Mouse (Mus musculus): ENCODE results near the gene Shcbp1l. TPM values are rescaled to one million over a fixed set of nuclear protein-coding genes. Genes with fewer than 3 reads are reported as not detected.
"Not testable (repeated sequence)": the region's sequence is repeated elsewhere in the genome, so short reads cannot be mapped to it uniquely, and the experiment has no call there.

Shcbp1l gene
- polyA plus RNA-seq, 1 experiment: 1.1 TPM

GRCm38 (mm10) chr1:153386271-153387069 is 38.5 kb upstream of the Shcbp1l start:
- Histone ChIP-seq H3K27ac (ENCODE audit: control insufficient read depth, insufficient read depth, low read length) (no peak overlapping the region), H3K27me3 (ENCODE audit: control insufficient read depth, insufficient read depth, low read length) (no peaks in the 10 kb centered on the region), H3K36me3 (ENCODE audit: control insufficient read depth, insufficient read depth, low read length) (no peaks in the 10 kb centered on the region), H3K4me3 (ENCODE audit: control insufficient read depth, insufficient read depth, low read length) (no peak overlapping the region), H3K4me1 (replicated peaks; ENCODE audit: control insufficient read depth, insufficient read depth, low read length) (no peaks in the 10 kb centered on the region)
- 60% methylated on average over 25 of the region's 25 CpGs for WGBS
- TF ChIP-seq POLR2A (IDR thresholded peaks at IDR 0.05; ENCODE audit: control insufficient read depth, extremely low read depth, insufficient read depth, low read length, poor library complexity): no peak
- TF ChIP-seq CTCF (IDR thresholded peaks at IDR 0.05; ENCODE audit: borderline replicate concordance, control insufficient read depth, extremely low read depth, insufficient read depth, low read length, poor library complexity): peak; percentile 87
- DNase-seq: peak; percentile 71

DNA sequence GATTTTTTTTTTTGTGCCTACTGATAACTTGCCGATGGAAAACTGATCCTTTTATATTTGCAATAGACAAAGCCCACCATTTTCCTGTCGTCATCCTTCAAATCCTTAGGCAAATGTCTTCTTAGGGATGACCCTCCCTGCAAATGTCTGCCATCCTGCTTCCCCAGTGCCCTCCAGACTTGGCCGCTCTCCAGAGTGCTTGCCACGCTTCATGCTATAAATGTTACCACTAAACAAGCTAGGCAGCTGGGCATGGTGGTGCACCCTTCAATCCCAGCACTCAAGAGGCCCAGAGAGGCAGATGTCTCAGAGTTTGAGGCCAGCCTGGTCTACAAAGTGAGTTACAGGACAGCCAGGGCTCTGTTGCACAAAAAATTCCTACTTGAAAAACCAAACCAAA is 29.3 kb upstream of the Shcbp1l start:
- not testable (repeated sequence) for H3K36me3 ChIP-seq (ENCODE audit: control insufficient read depth, insufficient read depth, low read length); H3K4me1 ChIP-seq (replicated peaks; ENCODE audit: control insufficient read depth, insufficient read depth, low read length); H3K27ac ChIP-seq (ENCODE audit: control insufficient read depth, insufficient read depth, low read length); DNase-seq; H3K27me3 ChIP-seq (ENCODE audit: control insufficient read depth, insufficient read depth, low read length); H3K4me3 ChIP-seq (ENCODE audit: control insufficient read depth, insufficient read depth, low read length)
- WGBS: 93% methylated on average over 4 of the region's 4 CpGs

- Histone ChIP-seq H3K4me1 (replicated peaks; ENCODE audit: control insufficient read depth, insufficient read depth, low read length) (no peaks in the 10 kb centered on the region), H3K27me3 (ENCODE audit: control insufficient read depth, insufficient read depth, low read length) (no peaks in the 10 kb centered on the region), H3K4me3 (ENCODE audit: control insufficient read depth, insufficient read depth, low read length) (no peak overlapping the region), H3K36me3 (ENCODE audit: control insufficient read depth, insufficient read depth, low read length) (no peaks in the 10 kb centered on the region), H3K27ac (ENCODE audit: control insufficient read depth, insufficient read depth, low read length) (no peak overlapping the region)
- 4% methylated on average over 7 of the region's 7 CpGs for WGBS
- DNase-seq: peak; percentile 53
- TF ChIP-seq POLR2A (IDR thresholded peaks at IDR 0.05; ENCODE audit: control insufficient read depth, extremely low read depth, insufficient read depth, low read length, poor library complexity) (no peak), CTCF (IDR thresholded peaks at IDR 0.05; ENCODE audit: borderline replicate concordance, control insufficient read depth, extremely low read depth, insufficient read depth, low read length, poor library complexity) (peak; percentile 77; the same call in 1 of the 2 replicates)
These were observed 23.2 kb upstream of the Shcbp1l start for GRCm38 (mm10) chr1:153401765-153402164.

- not testable (repeated sequence) for H3K4me3 ChIP-seq (ENCODE audit: control insufficient read depth, insufficient read depth, low read length); H3K27me3 ChIP-seq (ENCODE audit: control insufficient read depth, insufficient read depth, low read length); H3K36me3 ChIP-seq (ENCODE audit: control insufficient read depth, insufficient read depth, low read length); H3K4me1 ChIP-seq (replicated peaks; ENCODE audit: control insufficient read depth, insufficient read depth, low read length); DNase-seq; H3K27ac ChIP-seq (ENCODE audit: control insufficient read depth, insufficient read depth, low read length)
- 96% methylated on average over 11 of the region's 11 CpGs for WGBS
These were observed 17.3 kb upstream of the Shcbp1l start for GRCm38 (mm10) chr1:153407641-153408040.

- H3K4me1 ChIP-seq (replicated peaks; ENCODE audit: control insufficient read depth, insufficient read depth, low read length); H3K36me3 ChIP-seq (ENCODE audit: control insufficient read depth, insufficient read depth, low read length); DNase-seq; H3K27me3 ChIP-seq (ENCODE audit: control insufficient read depth, insufficient read depth, low read length); H3K27ac ChIP-seq (ENCODE audit: control insufficient read depth, insufficient read depth, low read length); H3K4me3 ChIP-seq (ENCODE audit: control insufficient read depth, insufficient read depth, low read length): not testable (repeated sequence)
- 84% methylated on average over 5 of the region's 5 CpGs for WGBS
These were observed 16.7 kb upstream of the Shcbp1l start for GRCm38 (mm10) chr1:153408296-153408695.

DNA sequence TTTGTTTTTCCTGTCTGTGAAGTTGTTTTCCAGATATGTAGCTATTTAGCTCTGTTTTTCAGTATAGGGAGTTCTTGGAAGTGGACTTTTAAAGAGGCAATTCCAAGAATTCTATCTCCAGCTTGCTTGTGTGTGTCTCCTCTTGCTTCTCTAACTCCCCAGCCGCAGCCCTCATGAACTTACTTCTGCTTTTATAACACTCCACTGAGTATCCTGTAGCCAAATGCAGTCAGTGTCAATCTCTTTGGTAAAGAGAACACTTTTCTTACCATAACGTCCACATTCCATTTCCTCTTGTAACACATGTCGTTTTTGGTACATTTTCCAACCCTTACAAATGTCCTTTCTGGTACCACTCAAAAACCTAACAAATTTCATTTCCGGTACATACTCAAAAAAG is 14.0 kb upstream of the Shcbp1l start:
- not testable (repeated sequence) for DNase-seq; H3K36me3 ChIP-seq (ENCODE audit: control insufficient read depth, insufficient read depth, low read length); H3K27ac ChIP-seq (ENCODE audit: control insufficient read depth, insufficient read depth, low read length); H3K4me3 ChIP-seq (ENCODE audit: control insufficient read depth, insufficient read depth, low read length); H3K27me3 ChIP-seq (ENCODE audit: control insufficient read depth, insufficient read depth, low read length); H3K4me1 ChIP-seq (replicated peaks; ENCODE audit: control insufficient read depth, insufficient read depth, low read length)
- 33% methylated on average over 2 of the region's 4 CpGs for WGBS

- no peak overlapping the region for H3K27ac ChIP-seq (ENCODE audit: control insufficient read depth, insufficient read depth, low read length)
- TF ChIP-seq POLR2A (IDR thresholded peaks at IDR 0.05; ENCODE audit: control insufficient read depth, extremely low read depth, insufficient read depth, low read length, poor library complexity): no peak
- no peaks in the 10 kb centered on the region for H3K27me3 ChIP-seq (ENCODE audit: control insufficient read depth, insufficient read depth, low read length)
- no peaks in the 10 kb centered on the region; the same call in 1 of the 2 replicates for H3K4me1 ChIP-seq (replicated peaks; ENCODE audit: control insufficient read depth, insufficient read depth, low read length)
- H3K36me3 ChIP-seq (ENCODE audit: control insufficient read depth, insufficient read depth, low read length): no peaks in the 10 kb centered on the region
- no peak overlapping the region for H3K4me3 ChIP-seq (ENCODE audit: control insufficient read depth, insufficient read depth, low read length)
- DNase-seq: no peak
- WGBS: 86% methylated on average over 6 of the region's 6 CpGs
These were observed 13.2 kb upstream of the Shcbp1l start for GRCm38 (mm10) chr1:153411723-153412122.

DNA sequence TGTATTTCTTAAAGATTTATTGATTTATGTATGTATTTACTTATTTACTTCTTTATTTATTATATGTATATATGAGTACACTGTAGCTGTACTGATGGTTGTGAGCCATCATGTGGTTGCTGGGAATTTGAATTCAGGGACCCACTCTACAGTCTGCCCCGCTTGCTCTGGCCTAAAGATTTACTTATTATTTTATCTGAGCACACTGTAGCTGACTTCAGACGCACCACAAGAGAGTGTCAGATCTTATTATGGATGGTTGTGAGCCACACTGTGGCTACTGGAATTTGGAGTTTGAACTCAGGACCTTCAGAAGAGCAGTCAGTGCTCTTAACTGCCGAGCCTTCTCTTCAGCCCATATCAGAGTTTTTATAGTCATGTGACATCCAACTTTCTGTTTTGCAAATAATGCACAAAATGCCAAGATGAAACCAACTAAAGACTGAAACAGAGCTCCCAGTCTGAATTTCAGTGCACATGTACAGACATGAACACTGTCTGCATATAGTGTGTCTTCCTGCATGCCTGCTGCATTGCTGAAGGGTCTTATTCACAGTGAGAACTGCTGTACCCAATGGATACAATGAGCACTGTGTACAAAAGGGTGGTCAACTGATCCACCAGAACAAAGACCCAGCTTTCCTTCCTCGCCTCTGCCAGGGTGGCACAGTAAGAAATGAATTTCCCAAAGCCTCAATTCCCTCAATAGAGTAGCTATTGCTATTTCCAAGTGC is 12.1 kb upstream of the Shcbp1l start:
- Histone ChIP-seq H3K4me3 (ENCODE audit: control insufficient read depth, insufficient read depth, low read length) (peak overlapping the region; percentile 38), H3K27ac (ENCODE audit: control insufficient read depth, insufficient read depth, low read length) (peak overlapping the region; percentile 34; the same call in 1 of the 2 replicates)
- not testable (repeated sequence) for H3K4me1 ChIP-seq (replicated peaks; ENCODE audit: control insufficient read depth, insufficient read depth, low read length); H3K27me3 ChIP-seq (ENCODE audit: control insufficient read depth, insufficient read depth, low read length); H3K36me3 ChIP-seq (ENCODE audit: control insufficient read depth, insufficient read depth, low read length); DNase-seq
- 38% methylated on average over 3 of the region's 4 CpGs for WGBS

DNA sequence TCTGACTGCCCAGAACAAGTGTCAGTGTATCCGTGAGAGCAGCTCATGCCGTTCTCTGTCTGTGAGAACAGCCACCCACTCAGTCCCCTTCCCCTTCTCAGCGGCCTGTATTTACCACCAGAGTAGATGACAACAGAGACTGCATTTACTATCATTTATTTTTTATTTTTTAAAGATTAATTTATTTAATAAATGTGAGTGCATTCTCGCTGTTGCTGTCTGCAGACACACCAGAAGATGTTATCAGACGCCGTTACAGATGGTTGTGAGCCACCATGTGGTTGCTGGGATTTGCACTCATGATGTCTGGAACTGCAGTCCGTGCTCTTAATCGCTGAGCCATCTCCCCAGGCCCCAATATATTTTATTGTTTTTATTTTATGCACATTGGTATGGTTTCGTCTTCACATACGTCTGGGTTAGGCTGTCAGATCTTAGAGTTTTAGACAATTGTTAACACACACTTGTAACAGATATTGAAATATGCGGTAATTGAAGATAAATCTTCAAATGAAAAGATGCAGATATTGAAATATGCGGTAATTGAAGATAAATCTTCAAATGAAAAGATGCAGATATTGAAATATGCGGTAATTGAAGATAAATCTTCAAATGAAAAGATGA is 11.5 kb upstream of the Shcbp1l start:
- peak; percentile 57 for DNase-seq
- not testable (repeated sequence) for H3K27me3 ChIP-seq (ENCODE audit: control insufficient read depth, insufficient read depth, low read length); H3K4me1 ChIP-seq (replicated peaks; ENCODE audit: control insufficient read depth, insufficient read depth, low read length); H3K36me3 ChIP-seq (ENCODE audit: control insufficient read depth, insufficient read depth, low read length)
- Histone ChIP-seq H3K27ac (ENCODE audit: control insufficient read depth, insufficient read depth, low read length) (peak overlapping the region; percentile 34; the same call in 1 of the 2 replicates), H3K4me3 (ENCODE audit: control insufficient read depth, insufficient read depth, low read length) (peak overlapping the region; percentile 38)
- 25% methylated on average over 13 of the region's 13 CpGs for WGBS

Data from thymus, adult 2 months (tissue).